Mouse (Mus musculus) cerebellum, adult 18-20 months (tissue): Measurements from ENCODE around the gene Zkscan17.

Experiments used
- DNase-seq, 2 experiments: peaks; one replicate each; pipeline ENCODE4 v3.0.0; 2021

Zkscan17 gene

GRCm38 (mm10) chr11:59450230-59450771 is 76.2 kb downstream of the Zkscan17 start:
- DNase-seq, result no peak

- peak; percentile 90 to 95 for DNase-seq
Observed at GRCm38 (mm10) chr11:59449741-59450229, 76.8 kb downstream of the Zkscan17 start, which contains the start of gene Jmjd4. TSS of gene Jmjd4 (plus strand) at chr11:59450045.

DNA sequence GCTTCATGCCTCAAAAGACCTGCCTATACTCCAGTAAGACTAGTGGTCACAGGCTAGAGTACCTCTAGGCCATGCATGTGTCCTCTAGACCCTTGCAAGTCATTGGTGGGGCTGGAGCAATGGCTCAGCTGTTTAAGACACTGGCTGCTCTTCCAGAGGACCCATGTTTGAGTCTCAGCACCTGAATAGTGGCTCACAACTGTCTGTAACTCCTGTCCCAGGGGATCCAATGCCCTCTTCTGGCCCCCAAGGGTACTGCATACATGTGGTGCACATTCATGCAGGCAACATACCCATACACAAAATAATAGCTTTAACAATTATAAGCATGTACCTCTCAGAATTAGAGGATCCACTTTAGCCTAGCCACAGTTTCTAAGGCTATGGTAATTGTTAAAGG is 83.4 kb downstream of the Zkscan17 start:
- no peak for DNase-seq

- no peak for DNase-seq
Observed at GRCm38 (mm10) chr11:59437954-59438353, 88.6 kb downstream of the Zkscan17 start.
